Mouse (Mus musculus) erythroblast, embryonic 14.5 days (primary cell): ENCODE measurements around the gene Sgk1.

Source experiments
- GATA1 ChIP-seq: IDR thresholded peaks from 2 replicates; pipeline ENCODE4 v1.6.1; 2012; ENCODE audit warnings: low read length, inconsistent platforms, mixed read lengths
- TAL1 ChIP-seq: IDR thresholded peaks from 3 replicates; pipeline ENCODE4 v1.6.1; 2012; ENCODE audit warnings: low read length, inconsistent platforms, mixed read lengths

GRCm38 (mm10) chr10:21911303-21911947 lies 29.4 kb downstream of the Sgk1 start:
- no peak for TF ChIP-seq TAL1
- TF ChIP-seq GATA1, result no peak
